Mouse (Mus musculus): ENCODE data around the gene Nnmt.

Nnmt gene

DNA sequence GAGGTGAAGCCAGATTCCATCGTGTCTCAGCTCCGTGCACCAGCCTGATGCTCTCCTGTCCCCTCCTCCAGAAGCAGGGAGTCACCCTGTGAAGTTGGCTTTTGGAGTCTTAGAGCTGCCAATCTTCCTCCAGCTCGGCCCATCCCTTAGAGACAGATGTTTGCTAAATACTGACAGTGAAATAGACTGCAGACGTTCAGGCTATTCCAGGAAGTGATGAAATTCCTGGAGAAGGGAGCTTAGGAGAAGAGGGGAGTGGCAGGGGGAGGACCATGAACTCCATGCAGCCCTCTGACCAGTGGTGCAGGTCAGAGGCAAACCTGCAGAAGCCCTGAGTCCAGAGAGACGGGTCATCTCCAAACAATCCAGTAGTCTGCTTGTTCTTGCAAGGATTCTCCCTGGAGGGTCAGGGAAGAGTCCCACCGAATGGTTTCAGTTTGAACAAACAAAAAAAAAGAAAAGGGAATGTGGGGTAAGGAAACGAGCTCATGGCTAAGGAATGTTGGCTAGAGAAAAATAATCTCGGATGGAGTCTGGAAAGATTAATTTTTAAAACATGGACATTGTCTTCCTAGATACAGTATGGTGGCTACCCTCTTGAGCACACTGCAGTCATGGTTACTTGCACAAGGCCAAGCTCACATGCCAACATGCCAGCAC is at the start of gene Nnmt:
Gene Nnmt (minus strand): TSS at position 215 of the 660 bp plus-strand sequence.
- no peak for DNase-seq (ENCODE audit: low read depth)

GRCm38 (mm10) chr9:48654730-48655129 is 49.8 kb upstream of the Nnmt start:
- DNase-seq (ENCODE audit: low read depth), result no peak

- DNase-seq (ENCODE audit: low read depth), result no peak
These were observed 48.6 kb upstream of the Nnmt start for GRCm38 (mm10) chr9:48653399-48654070.

DNA sequence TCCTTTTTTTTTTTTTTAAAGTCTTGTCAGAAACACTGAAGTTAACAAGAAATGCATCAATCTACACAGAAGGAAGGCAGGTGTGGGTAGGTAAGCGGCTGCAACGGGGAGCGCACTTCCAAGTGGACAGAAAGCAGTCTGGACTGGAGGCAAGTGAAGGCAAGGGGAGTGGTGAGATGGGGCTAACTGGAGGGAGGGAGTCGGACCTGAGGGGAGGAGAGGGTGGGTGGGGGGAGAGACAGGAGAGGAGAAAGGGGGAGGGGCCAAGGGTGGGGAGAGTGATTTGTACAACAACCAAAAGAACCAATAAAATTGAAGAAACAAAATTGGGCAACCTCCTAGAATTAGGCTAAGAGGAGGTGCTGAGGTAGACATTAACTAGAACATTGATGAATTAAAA is 47.1 kb upstream of the Nnmt start:
- DNase-seq (ENCODE audit: low read depth), result no peak

GRCm38 (mm10) chr9:48650846-48651245 is 45.9 kb upstream of the Nnmt start:
- DNase-seq (ENCODE audit: low read depth), result no peak

DNA sequence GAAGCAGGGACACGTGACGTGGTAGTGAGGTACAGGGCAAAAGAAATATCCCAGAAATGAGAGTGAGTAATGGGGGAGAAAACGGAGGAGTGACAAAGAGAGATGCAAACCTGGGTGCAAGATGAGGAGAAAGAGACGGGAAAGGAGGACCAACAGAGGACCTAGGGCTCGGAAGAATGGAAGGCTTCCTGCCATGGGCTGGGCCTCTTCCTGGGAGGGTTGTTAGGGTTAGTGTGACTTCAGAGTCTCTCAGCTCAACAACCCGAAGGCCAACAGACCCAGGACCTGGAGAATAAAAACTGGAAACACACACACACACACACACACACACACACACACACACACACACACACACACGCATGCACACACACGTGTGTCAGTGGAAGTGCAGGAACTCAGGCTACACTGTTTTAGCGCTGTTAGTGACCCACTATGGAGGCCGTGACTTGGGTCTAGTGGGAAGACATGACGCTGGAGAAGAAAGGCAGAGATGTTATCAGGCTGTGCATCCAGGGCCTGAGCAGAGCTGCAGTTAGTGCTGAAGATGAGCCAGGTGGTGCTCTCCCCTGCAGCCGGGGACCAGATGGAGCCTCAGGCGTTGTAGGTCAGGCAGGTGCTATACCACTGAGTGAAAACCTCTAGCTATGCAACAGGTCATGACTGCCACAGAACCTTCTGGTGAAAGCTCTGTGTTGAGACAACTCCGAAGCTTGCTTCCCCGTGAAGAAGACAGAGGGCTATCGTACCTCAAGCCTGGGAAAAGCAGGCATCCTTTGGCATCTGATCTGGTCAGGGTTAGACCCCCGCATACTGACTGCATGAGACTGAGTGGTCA is 45.1 kb upstream of the Nnmt start:
- no peak for DNase-seq (ENCODE audit: low read depth)

DNA sequence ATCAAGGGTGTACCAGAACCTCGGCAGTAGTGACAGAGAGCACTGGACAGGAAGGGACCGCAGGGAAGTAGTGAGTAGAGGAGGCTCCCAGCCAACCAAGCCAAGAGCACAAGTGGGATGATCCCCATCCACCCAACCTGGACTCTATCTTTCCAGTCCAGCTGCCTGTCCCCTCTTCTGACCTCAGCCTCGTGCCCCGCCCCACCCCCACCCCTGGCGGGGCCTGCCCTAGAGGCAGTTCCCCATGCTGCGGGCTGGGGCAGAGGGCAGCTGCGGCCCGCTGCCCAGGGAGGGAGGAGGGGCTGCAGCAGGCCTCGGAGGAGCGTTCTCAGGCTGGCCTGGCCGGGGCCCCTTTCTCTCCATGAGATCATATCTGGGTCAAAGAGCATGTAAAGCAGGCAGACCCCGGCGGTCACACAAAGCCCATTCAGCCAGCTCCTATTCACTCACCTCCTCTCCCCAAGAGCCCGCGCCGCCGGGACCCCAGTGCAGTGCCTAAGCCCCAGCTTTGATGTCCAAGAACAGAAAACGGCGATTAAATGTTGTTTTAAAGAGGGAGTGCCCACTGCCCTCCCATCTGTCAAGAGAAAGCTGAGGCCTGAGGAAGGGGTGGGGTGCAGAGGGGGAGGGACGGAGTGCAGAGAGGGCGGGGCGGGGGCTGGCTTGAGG is 44.3 kb upstream of the Nnmt start:
- no peak for DNase-seq (ENCODE audit: low read depth)

- no peak for DNase-seq (ENCODE audit: low read depth)
These were observed 43.5 kb upstream of the Nnmt start for GRCm38 (mm10) chr9:48648285-48649097.

GRCm38 (mm10) chr9:48647648-48648284 is 42.8 kb upstream of the Nnmt start:
- no peak for DNase-seq (ENCODE audit: low read depth)

- DNase-seq (ENCODE audit: low read depth), result no peak
These were observed 42.1 kb upstream of the Nnmt start for GRCm38 (mm10) chr9:48646781-48647647.

DNA sequence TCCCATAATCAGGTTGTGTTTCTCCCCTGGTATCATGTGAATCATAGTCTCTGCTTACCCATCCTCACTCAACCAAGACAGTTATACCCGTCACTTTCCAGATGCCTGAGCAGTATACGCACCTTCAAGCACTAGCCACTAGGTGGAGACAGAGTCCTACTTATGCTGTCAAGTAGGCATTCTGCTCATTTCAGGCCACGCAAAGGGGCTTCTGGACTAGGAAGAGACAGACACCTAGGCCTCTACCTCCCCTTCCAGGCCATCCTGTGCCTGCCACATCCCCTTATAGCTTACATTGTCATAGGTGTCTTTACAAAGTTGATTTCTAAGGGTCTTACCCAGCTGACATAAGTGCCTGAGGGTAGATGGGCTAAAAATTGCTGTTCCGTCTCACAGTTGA is 41.3 kb upstream of the Nnmt start:
- DNase-seq (ENCODE audit: low read depth), result peak; percentile 63

DNA sequence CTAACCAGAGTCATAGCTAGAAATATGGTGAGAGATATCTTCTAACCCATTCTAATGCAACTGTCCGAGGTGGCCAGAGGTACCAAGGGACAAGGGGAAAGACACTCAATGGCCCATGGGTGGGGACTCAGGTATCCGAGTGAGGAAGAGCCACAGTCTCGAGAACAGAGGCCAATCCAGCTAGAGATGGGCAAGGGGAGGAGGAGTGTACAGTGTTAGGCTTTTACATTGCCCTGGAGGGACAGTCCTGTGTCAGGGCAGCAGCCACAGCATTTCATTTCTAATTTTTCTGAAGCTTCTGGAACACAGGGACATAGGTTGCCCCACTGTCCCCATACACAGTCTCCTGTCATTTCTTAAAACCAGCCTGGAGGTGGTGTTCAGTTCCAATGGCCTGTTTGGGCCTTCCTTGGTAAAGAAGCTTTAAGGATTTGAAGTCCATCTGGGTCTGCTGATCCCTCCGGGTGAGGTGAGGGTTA is 40.7 kb upstream of the Nnmt start:
- no peak for DNase-seq (ENCODE audit: low read depth)

DNA sequence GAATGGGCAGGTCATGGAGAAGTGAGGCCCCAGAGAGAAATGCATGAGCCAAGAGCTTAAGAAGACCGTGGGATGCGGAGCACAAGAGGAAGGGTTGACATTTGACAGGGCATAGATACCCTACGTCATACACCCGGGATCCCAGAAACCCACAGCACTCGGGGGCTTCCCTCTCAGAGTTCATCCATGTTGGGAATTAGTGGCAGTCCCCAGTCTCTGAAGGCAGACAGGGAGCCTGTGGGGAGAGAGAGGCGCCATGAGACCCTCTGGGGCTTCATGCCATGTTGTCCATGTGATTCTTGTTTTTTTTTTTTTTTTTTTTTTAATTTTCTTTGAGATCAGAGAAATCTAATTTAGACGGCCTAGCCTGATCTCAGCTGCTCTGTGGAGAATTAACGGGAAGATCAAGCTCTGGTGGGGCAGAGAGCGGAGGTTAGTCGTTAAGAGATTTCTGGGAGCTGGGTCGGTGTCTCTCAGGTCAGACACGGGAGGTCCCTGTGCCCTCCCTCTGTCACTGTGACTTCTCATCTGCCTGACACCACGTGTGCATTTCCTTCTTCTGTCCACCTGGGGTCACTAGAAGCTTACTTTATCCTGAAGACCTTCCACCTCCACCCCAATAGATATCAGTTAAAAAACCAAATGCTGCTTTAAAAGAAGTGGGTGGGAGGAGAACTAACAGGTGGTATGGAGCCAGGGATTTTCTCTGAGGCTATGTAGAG is 40.1 kb upstream of the Nnmt start:
- peak; percentile 50 for DNase-seq (ENCODE audit: low read depth)

DNA sequence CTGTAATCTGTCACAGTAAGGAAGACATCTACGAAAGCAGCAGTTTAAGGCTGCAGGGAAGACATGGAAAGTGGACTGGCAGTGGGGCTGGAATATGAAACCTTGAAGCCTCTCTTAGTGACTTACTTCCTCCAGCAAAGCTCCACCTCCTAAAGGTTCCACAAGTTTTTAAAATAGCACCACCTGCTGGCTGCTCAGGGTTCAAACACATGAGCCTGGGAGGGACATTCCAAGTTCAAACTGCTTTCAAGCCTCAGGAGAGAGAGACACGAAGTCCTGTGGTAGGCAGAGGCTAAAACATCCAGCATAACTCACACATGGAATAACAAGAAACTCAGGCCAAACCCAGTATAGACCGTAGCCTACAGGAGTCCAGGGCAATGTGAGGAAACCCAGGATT is 39.4 kb upstream of the Nnmt start:
- DNase-seq (ENCODE audit: low read depth), result no peak

DNA sequence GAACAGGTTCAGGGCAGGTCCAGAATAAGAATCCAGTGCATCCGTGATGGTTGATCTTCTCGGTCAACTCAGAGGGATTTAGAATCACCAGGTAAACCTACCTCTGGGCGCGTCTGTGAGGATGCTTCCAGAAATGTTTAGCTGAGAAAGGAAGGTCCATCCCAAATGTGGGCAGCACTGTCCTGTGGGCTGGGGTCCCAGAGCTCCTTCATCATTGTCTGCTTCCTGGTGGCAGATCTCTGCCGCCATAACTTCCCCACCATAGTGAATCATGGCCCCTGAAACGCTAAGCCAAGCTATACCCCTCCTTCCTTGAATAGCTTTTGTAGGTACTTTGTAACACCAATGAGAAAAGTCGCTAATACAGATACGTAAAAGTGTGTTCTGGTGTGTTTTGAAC is 36.7 kb upstream of the Nnmt start:
- DNase-seq (ENCODE audit: low read depth), result no peak

GRCm38 (mm10) chr9:48640881-48641280 is 35.9 kb upstream of the Nnmt start:
- no peak for DNase-seq (ENCODE audit: low read depth)

- DNase-seq (ENCODE audit: low read depth), result no peak
These were observed 33.3 kb upstream of the Nnmt start for GRCm38 (mm10) chr9:48638176-48638803.

GRCm38 (mm10) chr9:48637161-48637560 is 32.2 kb upstream of the Nnmt start:
- no peak for DNase-seq (ENCODE audit: low read depth)

Data from c-Kit-positive CD71-positive TER-119-negative erythroid progenitor cells, embryonic 14.5 days (primary cell).